Mouse (Mus musculus) heart, adult 2 months (tissue): ENCODE data around the gene Btbd11. TPM values are rescaled to one million over a fixed set of nuclear protein-coding genes. Genes with fewer than 3 reads are reported as not detected.

Experiments used
- DNase-seq, 2 experiments: peaks; one replicate each; pipeline ENCODE4 v3.0.0; 2021
- H3K27ac ChIP-seq: fragments of 200-600 bp; 2 replicates; pipeline ENCODE4 v1.8.1; 2022
- H3K27me3 ChIP-seq: fragments of 200-500 bp; 2 replicates; pipeline ENCODE4 v1.6.1; 2012; ENCODE audit warnings: mild to moderate bottlenecking, low read length, inconsistent platforms, mixed read lengths; ENCODE audit not compliant: control insufficient read depth, insufficient read depth
- H3K36me3 ChIP-seq: fragments of 200-500 bp; 2 replicates; pipeline ENCODE4 v1.6.1; 2012; ENCODE audit warnings: low read length, inconsistent platforms; ENCODE audit not compliant: control insufficient read depth, insufficient read depth
- H3K4me1 ChIP-seq: fragments of 200-500 bp; 2 replicates; pipeline ENCODE4 v1.6.1; 2011; ENCODE audit warnings: low read length; ENCODE audit not compliant: control insufficient read depth, insufficient read depth
- H3K4me3 ChIP-seq: fragments of 200-600 bp; 2 replicates; pipeline ENCODE4 v1.8.1; 2022
- H3K79me2 ChIP-seq: fragments of 200-500 bp; replicated peaks from 2 replicates; pipeline ENCODE4 v1.6.1; 2012; ENCODE audit warnings: mild to moderate bottlenecking, inconsistent platforms, low read length, moderate library complexity, mixed read lengths; ENCODE audit not compliant: control insufficient read depth, insufficient read depth
- H3K9ac ChIP-seq: fragments of 200-500 bp; 2 replicates; pipeline ENCODE4 v1.6.1; 2012; ENCODE audit warnings: low read depth, mild to moderate bottlenecking, control low read depth, inconsistent platforms, low read length, mixed read lengths
- CTCF ChIP-seq: fragments of 200-600 bp; IDR thresholded peaks from 2 replicates; pipeline ENCODE4 v1.8.1; 2022; ENCODE audit warnings: antibody characterized with exemption, mild to moderate bottlenecking, moderate library complexity
- EP300 ChIP-seq: fragments of 200-500 bp; IDR thresholded peaks from 2 replicates; pipeline ENCODE4 v1.6.1; 2011; ENCODE audit warnings: low read depth, low read length, control low read depth; ENCODE audit not compliant: insufficient read depth
- POLR2A ChIP-seq: fragments of 200-500 bp; IDR thresholded peaks from 2 replicates; pipeline ENCODE4 v1.6.1; 2011; ENCODE audit warnings: mild to moderate bottlenecking, low read depth, low read length, control low read depth; ENCODE audit not compliant: insufficient read depth
- WGBS: fragments of 180-500 bp; shearing (Covaris S2); methylation state at CpG from one replicate; pipeline ENCODE4 v1.1.7; 2018; 5-methylcytosine and 5-hydroxymethylcytosine counted together
- intact Hi-C: fragments of 180-260 bp; cut with DNase I; formaldehyde crosslinking; loops from one replicate; pipeline ENCODE4 v1.15.1; 2025
- polyA plus RNA-seq: library from polyadenylated mRNA; depleted of rRNA; stranded (reverse); fragments of >200 nt; gene quantifications from 2 replicates; pipeline ENCODE4 v1.2.3, GENCODE M21; 2012
- total RNA-seq, 2 experiments: library from RNA; stranded (reverse); gene quantifications; 2 replicates each; pipeline ENCODE4 v1.2.3; 2021

The Btbd11 gene
- total and polyA plus RNA-seq, 3 experiments, result 1.4 to 2.7 (median 1.8) TPM

DNA sequence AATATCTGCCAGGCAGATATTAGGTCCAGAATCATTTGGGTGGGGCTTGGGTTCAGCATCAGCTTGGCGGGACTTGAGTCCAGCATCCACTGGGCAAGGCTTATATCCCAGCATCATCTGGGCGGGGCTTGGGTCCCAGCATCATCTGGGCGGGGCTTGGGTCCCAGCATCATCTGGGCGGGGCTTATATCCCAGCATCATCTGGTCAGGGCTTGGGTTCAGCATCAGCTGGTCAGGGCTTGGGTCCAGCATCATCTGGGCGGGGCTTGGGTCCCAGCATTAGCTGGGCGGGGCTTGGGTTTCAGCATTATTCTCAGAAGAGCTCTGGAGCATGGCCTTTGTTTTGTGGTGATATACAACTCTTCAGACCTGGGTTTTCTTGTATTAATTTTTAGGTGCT is 6.4 kb downstream of the Btbd11 start:
- no peak for TF ChIP-seq POLR2A
- no peak for TF ChIP-seq EP300
- no peak for TF ChIP-seq CTCF
- H3K27ac ChIP-seq, result no peak overlapping the region
- 61% methylated on average over 6 of the region's 6 CpGs for WGBS
- DNase-seq, result no peak
- intact Hi-C loops, result no loop called here
- no peak overlapping the region for H3K4me3 ChIP-seq
- peaks cover 2% of the 10 kb centered on the region; the same call in 1 of the 2 replicates for H3K27me3 ChIP-seq
- no peak overlapping the region for H3K9ac ChIP-seq
- no peaks in the 10 kb centered on the region for H3K36me3 ChIP-seq
- no peaks in the 10 kb centered on the region for H3K4me1 ChIP-seq
- H3K79me2 ChIP-seq, result no peaks in the 10 kb centered on the region

DNA sequence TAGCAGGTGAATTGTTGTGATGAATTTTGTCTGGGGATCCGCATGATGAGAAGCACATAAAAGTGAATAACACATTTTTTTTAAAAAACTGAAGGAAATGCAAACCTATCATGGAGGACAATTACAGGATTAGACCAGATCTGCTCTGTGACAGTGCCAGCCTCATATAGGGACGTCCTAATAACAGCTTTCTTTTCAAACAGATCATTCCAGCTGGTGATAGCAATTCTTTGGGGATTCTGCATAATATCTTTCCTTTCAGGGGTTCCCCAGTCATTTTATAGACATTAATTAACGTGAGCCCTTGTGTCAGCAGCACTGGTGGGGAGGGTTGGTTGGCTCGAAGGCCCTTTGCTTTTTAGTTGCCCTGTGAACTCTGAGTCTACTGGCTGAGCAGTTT is 7.9 kb downstream of the Btbd11 start:
- Histone ChIP-seq H3K27ac (no peak overlapping the region), H3K27me3 (no peaks in the 10 kb centered on the region), H3K4me1 (no peaks in the 10 kb centered on the region), H3K36me3 (no peaks in the 10 kb centered on the region), H3K4me3 (no peak overlapping the region), H3K79me2 (no peaks in the 10 kb centered on the region), H3K9ac (no peak overlapping the region)
- WGBS, result 73% methylated on average over 4 of the region's 4 CpGs
- TF ChIP-seq POLR2A (no peak), CTCF (no peak), EP300 (no peak)
- DNase-seq, result no peak
- intact Hi-C loops, result no loop called here

DNA sequence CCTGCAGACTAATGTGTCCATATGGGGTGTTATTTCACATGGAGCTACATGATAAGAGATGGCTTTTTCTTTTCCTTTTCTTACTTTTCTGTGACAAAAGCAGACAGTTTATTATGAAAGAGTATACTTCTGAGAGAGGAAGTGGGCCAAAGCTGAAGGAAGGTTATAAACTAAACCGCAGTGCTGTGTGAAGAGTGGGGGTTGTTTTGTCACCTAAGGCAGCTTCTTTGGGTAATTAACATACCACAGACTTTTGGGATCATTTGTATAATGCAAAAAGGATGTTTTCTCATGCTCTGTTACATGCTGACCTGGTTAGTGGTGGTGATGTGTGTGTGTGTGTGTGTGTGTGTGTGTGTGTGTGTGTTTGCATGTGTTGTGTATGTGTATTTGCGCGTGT is 24.5 kb downstream of the Btbd11 start:
- H3K4me3 ChIP-seq, result no peak overlapping the region
- no peaks in the 10 kb centered on the region for H3K27me3 ChIP-seq
- H3K27ac ChIP-seq, result no peak overlapping the region
- H3K9ac ChIP-seq, result no peak overlapping the region
- TF ChIP-seq EP300 (no peak), CTCF (no peak), POLR2A (no peak)
- H3K36me3 ChIP-seq, result no peaks in the 10 kb centered on the region
- no peaks in the 10 kb centered on the region for H3K4me1 ChIP-seq
- 80% methylated on average over 3 of the region's 3 CpGs for WGBS
- no peaks in the 10 kb centered on the region for H3K79me2 ChIP-seq
- no peak for DNase-seq
- intact Hi-C loops, result no loop called here

DNA sequence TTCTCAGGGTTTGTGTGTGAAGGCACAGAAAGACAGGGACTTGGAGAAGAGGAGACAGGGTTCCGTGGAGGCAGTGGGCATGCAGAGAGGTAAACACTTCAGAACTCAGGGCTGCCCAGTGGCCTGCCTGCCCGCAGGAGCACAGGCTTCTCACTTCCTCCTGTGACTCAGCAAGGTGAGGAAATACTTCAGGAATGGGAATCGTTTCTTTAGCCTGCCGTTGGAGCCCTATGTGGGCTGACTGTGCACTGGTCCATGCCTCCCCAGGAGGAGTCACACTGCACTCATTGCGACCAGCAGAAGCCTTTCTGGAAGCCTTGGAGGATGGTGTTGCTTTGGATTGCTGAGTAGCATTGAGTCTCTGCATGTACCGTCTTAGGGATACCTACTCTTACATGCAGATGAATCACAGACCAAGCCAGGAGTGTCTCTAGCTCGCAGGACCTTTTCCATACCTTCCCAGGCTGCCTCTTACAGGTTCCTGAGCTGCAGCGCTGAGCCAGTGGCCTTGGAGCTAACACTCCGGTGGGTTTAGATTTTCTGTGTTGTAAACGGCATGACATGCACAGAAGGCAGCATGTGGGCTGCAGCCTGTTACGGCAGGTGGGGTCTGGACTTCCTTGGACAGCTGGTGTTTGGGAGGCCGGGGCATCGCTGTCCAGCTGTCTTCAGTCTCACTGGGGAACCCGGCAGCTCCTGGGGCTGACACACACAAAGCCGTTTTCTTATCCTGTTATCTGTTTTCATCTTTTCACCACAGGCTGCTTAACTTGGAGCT is 34.4 kb downstream of the Btbd11 start:
- TF ChIP-seq EP300 (no peak), CTCF (no peak), POLR2A (no peak)
- H3K36me3 ChIP-seq, result no peaks in the 10 kb centered on the region
- 50% methylated on average over 15 of the region's 15 CpGs for WGBS
- H3K4me3 ChIP-seq, result no peak overlapping the region
- DNase-seq, result no peak
- no peak overlapping the region for H3K27ac ChIP-seq
- no peaks in the 10 kb centered on the region for H3K79me2 ChIP-seq
- H3K4me1 ChIP-seq, result no peaks in the 10 kb centered on the region
- intact Hi-C loops, result no loop called here
- H3K27me3 ChIP-seq, result no peaks in the 10 kb centered on the region
- no peak overlapping the region for H3K9ac ChIP-seq

DNA sequence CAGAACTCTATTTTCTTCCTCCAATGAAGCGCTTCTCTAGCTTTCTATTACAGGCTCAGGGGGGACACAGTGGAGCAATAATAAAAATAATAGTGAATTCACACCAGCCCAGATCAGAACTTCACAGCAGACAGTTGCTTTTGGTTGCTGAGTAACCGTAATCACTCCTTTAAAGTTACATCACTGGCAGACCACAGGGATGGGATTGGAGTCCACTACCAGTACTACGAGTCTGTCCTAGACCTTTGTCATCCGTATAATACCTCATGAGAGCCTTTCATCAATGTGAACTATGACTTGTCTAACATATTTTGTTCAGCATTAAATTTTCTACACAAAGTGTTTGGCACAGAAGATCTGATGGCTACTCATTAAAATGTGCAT is 35.0 kb downstream of the Btbd11 start:
- 61% methylated on average over 4 of the region's 4 CpGs for WGBS
- H3K4me3 ChIP-seq, result no peak overlapping the region
- H3K79me2 ChIP-seq, result no peaks in the 10 kb centered on the region

DNA sequence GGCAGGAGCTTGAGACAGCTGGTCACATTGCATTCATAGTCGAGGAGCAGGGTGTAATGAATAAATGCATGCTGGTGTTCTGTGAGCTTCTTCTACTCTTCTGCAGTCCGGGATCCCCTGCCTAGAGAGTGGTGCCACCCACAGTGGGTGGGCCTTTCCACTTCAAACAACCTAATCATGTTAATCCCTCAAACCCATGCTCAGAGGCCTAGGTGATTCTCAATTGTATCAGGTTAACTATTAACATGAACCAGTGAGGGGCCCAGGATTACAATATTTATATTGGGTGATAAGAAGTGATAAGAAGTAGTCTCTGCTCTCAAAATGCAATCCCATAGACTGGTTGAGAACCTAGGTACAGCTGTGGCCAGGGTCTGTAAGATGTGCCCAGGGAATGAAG is 39.1 kb downstream of the Btbd11 start:
- H3K27me3 ChIP-seq, result no peaks in the 10 kb centered on the region
- no peak overlapping the region for H3K27ac ChIP-seq
- 55% methylated on average over 2 of the region's 2 CpGs for WGBS
- DNase-seq, result no peak
- H3K4me1 ChIP-seq, result no peaks in the 10 kb centered on the region
- no peak overlapping the region for H3K9ac ChIP-seq
- H3K79me2 ChIP-seq, result no peaks in the 10 kb centered on the region
- no peak overlapping the region for H3K4me3 ChIP-seq
- no peaks in the 10 kb centered on the region for H3K36me3 ChIP-seq
- intact Hi-C loops, result no loop called here
- TF ChIP-seq POLR2A (no peak), EP300 (no peak)

More for the DNA sequence above, 35.0 kb downstream of the Btbd11 start:
- no peaks in the 10 kb centered on the region for H3K36me3 ChIP-seq
- no peak overlapping the region for H3K9ac ChIP-seq
- no peak for DNase-seq
- no peaks in the 10 kb centered on the region for H3K27me3 ChIP-seq
- intact Hi-C loops, result no loop called here
- H3K27ac ChIP-seq, result no peak overlapping the region
- TF ChIP-seq EP300 (no peak), POLR2A (no peak), CTCF (no peak)
- no peaks in the 10 kb centered on the region for H3K4me1 ChIP-seq
